Mouse (Mus musculus): Measurements from ENCODE around the gene Sh3gl3. TPM values are rescaled to one million over a fixed set of nuclear protein-coding genes. Genes with fewer than 3 reads are reported as not detected.

Sh3gl3 gene
- total RNA-seq, 1 experiment: 8.0 TPM

DNA sequence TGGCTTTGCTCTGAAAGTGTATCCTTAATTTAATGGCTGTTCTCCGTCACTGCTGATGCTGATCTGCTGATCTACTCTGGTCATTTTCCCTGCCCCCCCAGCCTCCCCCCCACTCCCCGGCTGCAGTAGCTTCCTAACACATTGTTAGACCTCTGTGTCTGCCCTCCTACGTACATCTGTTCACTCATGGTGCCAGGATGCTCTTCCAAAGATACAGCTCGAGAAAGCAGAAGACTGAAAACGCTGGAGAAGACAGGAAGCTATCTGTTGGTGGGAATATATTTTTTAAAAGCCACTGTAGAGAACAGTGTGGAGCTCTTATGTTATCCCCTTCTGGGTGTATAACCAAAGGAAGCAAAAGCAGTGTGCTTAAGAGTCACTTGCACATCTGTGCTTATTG lies 7.3 kb downstream of the Sh3gl3 start:
- Histone ChIP-seq H3K36me3 (ENCODE audit: control insufficient read depth, insufficient read depth, low read length, poor library complexity, severe bottlenecking) (no peaks in the 10 kb centered on the region), H3K27ac (ENCODE audit: insufficient read depth, low read depth, low read length, poor library complexity, severe bottlenecking) (no peak overlapping the region), H3K4me3 (ENCODE audit: insufficient read depth in 1 of 2, low read depth in 1 of 2, low read length in 2 of 2, poor library complexity in 1 of 2, severe bottlenecking in 1 of 2) (no peak overlapping the region), H3K9me3 (ENCODE audit: control insufficient read depth, insufficient read depth, low read depth, low read length) (no peaks in the 10 kb centered on the region), H3K4me1 (ENCODE audit: control insufficient read depth in 2 of 2, insufficient read depth in 2 of 2, low read length in 2 of 2, poor library complexity in 1 of 2) (peaks cover 0 to 6% of the 10 kb centered on the region in 2 experiments; a peak in 1 of 4 replicates), H3K9ac (ENCODE audit: insufficient read depth, low read depth, low read length, poor library complexity, severe bottlenecking) (no peak overlapping the region)
- in situ Hi-C loops (cut with MboI; ENCODE audit: low sequenced_read_pairs in 2 of 2, unreplicated experiment in 2 of 2): no loop called here
- TF ChIP-seq MAFK (IDR thresholded peaks at IDR 0.05; ENCODE audit: insufficient read depth, low read depth, low read length) (no peak), CHD2 (IDR thresholded peaks at IDR 0.05; ENCODE audit: low read depth, low read length) (no peak)
- DNase-seq (ENCODE audit: low read depth, low spot score): no peak

DNA sequence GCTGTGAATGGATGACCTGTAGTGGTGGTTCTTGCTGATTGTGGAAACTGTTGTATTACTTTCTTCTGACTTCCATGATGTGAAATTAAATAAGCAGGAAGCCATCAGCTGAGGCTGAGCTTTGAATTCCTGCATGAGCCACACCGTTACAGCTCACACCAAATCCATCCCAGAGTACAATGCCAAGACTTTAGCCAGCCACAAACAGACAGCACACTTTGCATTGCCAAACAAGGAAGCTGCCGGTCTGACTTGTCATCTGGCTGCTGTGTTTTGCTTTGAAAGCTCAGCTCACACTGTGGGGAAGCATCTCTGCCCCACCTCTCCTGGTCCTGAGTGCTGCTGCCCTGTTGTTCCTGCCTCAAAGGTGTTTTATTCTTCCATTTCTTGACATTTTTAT lies 9.1 kb downstream of the Sh3gl3 start:
- no peaks in the 10 kb centered on the region for H3K36me3 ChIP-seq (ENCODE audit: control insufficient read depth, insufficient read depth, low read length, poor library complexity, severe bottlenecking)
- no peaks in the 10 kb centered on the region for H3K9me3 ChIP-seq (ENCODE audit: control insufficient read depth, insufficient read depth, low read depth, low read length)
- TF ChIP-seq ZC3H11A (IDR thresholded peaks at IDR 0.05; ENCODE audit: borderline replicate concordance, low read depth, low read length) (no peak), MAFK (IDR thresholded peaks at IDR 0.05; ENCODE audit: insufficient read depth, low read depth, low read length) (no peak), CHD2 (IDR thresholded peaks at IDR 0.05; ENCODE audit: low read depth, low read length) (no peak), HCFC1 (IDR thresholded peaks at IDR 0.05; ENCODE audit: borderline replicate concordance, insufficient read depth, low read length) (no peak), ZNF384 (IDR thresholded peaks at IDR 0.05; ENCODE audit: low read depth, low read length) (no peak)
- H3K4me1 ChIP-seq (ENCODE audit: control insufficient read depth in 2 of 2, insufficient read depth in 2 of 2, low read length in 2 of 2, poor library complexity in 1 of 2): peaks cover under 1 to 8% of the 10 kb centered on the region in 2 experiments; a peak in 1 of 4 replicates
- no peak for DNase-seq (ENCODE audit: low read depth, low spot score)
- H3K9ac ChIP-seq (ENCODE audit: insufficient read depth, low read depth, low read length, poor library complexity, severe bottlenecking): no peak overlapping the region
- in situ Hi-C loops (cut with MboI; ENCODE audit: low sequenced_read_pairs in 2 of 2, unreplicated experiment in 2 of 2): no loop called here
- H3K4me3 ChIP-seq (ENCODE audit: insufficient read depth in 1 of 2, low read depth in 1 of 2, low read length in 2 of 2, poor library complexity in 1 of 2, severe bottlenecking in 1 of 2): no peak overlapping the region
- H3K27ac ChIP-seq (ENCODE audit: insufficient read depth, low read depth, low read length, poor library complexity, severe bottlenecking): no peak overlapping the region; the same call in 1 of the 2 replicates

DNA sequence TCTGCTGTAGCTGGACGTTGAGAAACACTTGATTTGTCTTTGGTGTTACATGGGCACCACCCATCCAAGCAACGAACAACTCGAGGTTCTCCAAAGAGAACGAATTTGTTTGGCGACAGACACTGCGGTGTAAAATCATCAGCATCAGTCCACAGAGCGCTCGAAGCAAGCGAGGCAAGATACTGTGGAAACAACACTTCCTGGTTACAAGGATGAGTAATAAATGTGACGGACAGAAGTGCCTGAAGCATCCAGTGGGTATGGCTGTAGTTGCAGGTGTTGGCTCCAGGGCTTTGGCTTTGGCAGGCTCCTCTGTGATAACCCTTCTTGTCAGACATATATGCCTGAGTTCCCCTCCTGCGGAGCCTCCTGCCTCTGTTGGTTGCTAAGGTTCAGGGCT lies 18.0 kb downstream of the Sh3gl3 start:
- no peak overlapping the region for H3K9ac ChIP-seq (ENCODE audit: insufficient read depth, low read depth, low read length, poor library complexity, severe bottlenecking)
- in situ Hi-C loops (cut with MboI; ENCODE audit: low sequenced_read_pairs in 2 of 2, unreplicated experiment in 2 of 2): no loop called here
- H3K36me3 ChIP-seq (ENCODE audit: control insufficient read depth, insufficient read depth, low read length, poor library complexity, severe bottlenecking): no peaks in the 10 kb centered on the region
- H3K4me3 ChIP-seq (ENCODE audit: insufficient read depth in 1 of 2, low read depth in 1 of 2, low read length in 2 of 2, poor library complexity in 1 of 2, severe bottlenecking in 1 of 2): no peak overlapping the region
- H3K9me3 ChIP-seq (ENCODE audit: control insufficient read depth, insufficient read depth, low read depth, low read length): no peaks in the 10 kb centered on the region
- peaks cover 2 to 9% of the 10 kb centered on the region in 2 experiments; a peak in 1 of 4 replicates for H3K4me1 ChIP-seq (ENCODE audit: control insufficient read depth in 2 of 2, insufficient read depth in 2 of 2, low read length in 2 of 2, poor library complexity in 1 of 2)
- TF ChIP-seq HCFC1 (IDR thresholded peaks at IDR 0.05; ENCODE audit: borderline replicate concordance, insufficient read depth, low read length): no peak
- TF ChIP-seq MAFK (IDR thresholded peaks at IDR 0.05; ENCODE audit: insufficient read depth, low read depth, low read length): no peak
- no peak overlapping the region for H3K27ac ChIP-seq (ENCODE audit: insufficient read depth, low read depth, low read length, poor library complexity, severe bottlenecking)
- no peak for DNase-seq (ENCODE audit: low read depth, low spot score)

DNA sequence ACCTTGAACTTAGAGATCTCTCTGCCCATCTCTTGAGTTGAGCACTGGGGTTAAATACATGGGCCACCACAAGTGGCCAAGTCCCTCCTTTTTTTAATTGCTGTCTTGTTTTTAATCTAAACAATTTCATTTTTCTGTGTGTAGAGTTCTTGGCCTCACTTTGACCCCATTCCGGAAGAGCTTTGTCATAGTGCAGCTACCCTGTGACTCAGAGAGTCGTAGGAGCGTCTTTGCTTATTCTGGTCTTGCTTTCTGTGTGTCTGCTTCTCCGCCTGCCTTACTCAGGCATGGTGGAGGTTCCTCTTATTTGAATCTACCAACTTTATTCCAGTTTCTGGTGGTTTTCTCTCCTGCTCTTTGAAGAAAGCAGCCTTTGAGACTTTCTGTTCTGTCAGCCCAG lies 18.9 kb downstream of the Sh3gl3 start:
- in situ Hi-C loops (cut with MboI; ENCODE audit: low sequenced_read_pairs in 2 of 2, unreplicated experiment in 2 of 2): no loop called here
- TF ChIP-seq ZC3H11A (IDR thresholded peaks at IDR 0.05; ENCODE audit: borderline replicate concordance, low read depth, low read length) (no peak), MAFK (IDR thresholded peaks at IDR 0.05; ENCODE audit: insufficient read depth, low read depth, low read length) (no peak), ZNF384 (IDR thresholded peaks at IDR 0.05; ENCODE audit: low read depth, low read length) (no peak), HCFC1 (IDR thresholded peaks at IDR 0.05; ENCODE audit: borderline replicate concordance, insufficient read depth, low read length) (no peak), CHD2 (IDR thresholded peaks at IDR 0.05; ENCODE audit: low read depth, low read length) (no peak)
- DNase-seq (ENCODE audit: low read depth, low spot score): no peak

DNA sequence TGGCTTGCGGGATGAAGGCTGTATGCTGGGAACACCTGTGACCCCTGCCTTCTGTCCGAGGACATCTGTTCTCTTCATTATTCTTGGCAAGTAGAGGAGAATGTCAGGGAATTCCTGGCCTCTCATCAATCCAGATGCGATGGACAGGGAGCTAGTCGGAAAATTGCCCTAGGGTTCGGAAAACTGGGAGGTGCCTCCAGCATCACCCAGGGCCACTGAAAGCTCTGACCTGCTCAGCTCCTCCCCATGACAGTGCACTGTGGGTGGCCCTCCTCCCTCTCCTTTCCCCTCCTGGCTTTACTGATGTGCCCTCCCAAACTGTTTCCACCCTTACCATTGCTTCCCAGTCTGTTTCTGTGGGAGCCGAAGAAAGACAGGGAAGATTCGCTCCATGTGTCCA lies 29.5 kb downstream of the Sh3gl3 start:
- TF ChIP-seq CHD2 (IDR thresholded peaks at IDR 0.05; ENCODE audit: low read depth, low read length): no peak
- TF ChIP-seq HCFC1 (IDR thresholded peaks at IDR 0.05; ENCODE audit: borderline replicate concordance, insufficient read depth, low read length): no peak
- no peak for TF ChIP-seq ZNF384 (IDR thresholded peaks at IDR 0.05; ENCODE audit: low read depth, low read length)
- no peak for TF ChIP-seq ZC3H11A (IDR thresholded peaks at IDR 0.05; ENCODE audit: borderline replicate concordance, low read depth, low read length)
- TF ChIP-seq MAFK (IDR thresholded peaks at IDR 0.05; ENCODE audit: insufficient read depth, low read depth, low read length): no peak
- DNase-seq (ENCODE audit: low read depth, low spot score): no peak
- Histone ChIP-seq H3K27ac (ENCODE audit: insufficient read depth, low read depth, low read length, poor library complexity, severe bottlenecking) (no peak overlapping the region), H3K9ac (ENCODE audit: insufficient read depth, low read depth, low read length, poor library complexity, severe bottlenecking) (no peak overlapping the region), H3K4me1 (ENCODE audit: control insufficient read depth in 2 of 2, insufficient read depth in 2 of 2, low read length in 2 of 2, poor library complexity in 1 of 2) (peaks cover 3 to 16% of the 10 kb centered on the region in 2 experiments), H3K4me3 (ENCODE audit: insufficient read depth in 1 of 2, low read depth in 1 of 2, low read length in 2 of 2, poor library complexity in 1 of 2, severe bottlenecking in 1 of 2) (no peak overlapping the region), H3K9me3 (ENCODE audit: control insufficient read depth, insufficient read depth, low read depth, low read length) (no peaks in the 10 kb centered on the region), H3K36me3 (ENCODE audit: control insufficient read depth, insufficient read depth, low read length, poor library complexity, severe bottlenecking) (no peaks in the 10 kb centered on the region; the same call in 1 of the 2 replicates)
- in situ Hi-C loops (cut with MboI; ENCODE audit: low sequenced_read_pairs in 2 of 2, unreplicated experiment in 2 of 2): no loop called here

More for the DNA sequence above, 18.9 kb downstream of the Sh3gl3 start:
- no peak overlapping the region for H3K4me3 ChIP-seq (ENCODE audit: insufficient read depth in 1 of 2, low read depth in 1 of 2, low read length in 2 of 2, poor library complexity in 1 of 2, severe bottlenecking in 1 of 2)
- no peaks in the 10 kb centered on the region for H3K36me3 ChIP-seq (ENCODE audit: control insufficient read depth, insufficient read depth, low read length, poor library complexity, severe bottlenecking)
- no peak overlapping the region for H3K27ac ChIP-seq (ENCODE audit: insufficient read depth, low read depth, low read length, poor library complexity, severe bottlenecking)
- no peaks in the 10 kb centered on the region for H3K9me3 ChIP-seq (ENCODE audit: control insufficient read depth, insufficient read depth, low read depth, low read length)
- H3K9ac ChIP-seq (ENCODE audit: insufficient read depth, low read depth, low read length, poor library complexity, severe bottlenecking): no peak overlapping the region
- peaks cover 2 to 7% of the 10 kb centered on the region in 2 experiments; a peak in 1 of 4 replicates for H3K4me1 ChIP-seq (ENCODE audit: control insufficient read depth in 2 of 2, insufficient read depth in 2 of 2, low read length in 2 of 2, poor library complexity in 1 of 2)

All from ES-E14 (cell line).